Mouse (Mus musculus) intestine, embryonic 16.5 days (tissue): ENCODE results near the gene Nrgn. TPM values are rescaled to one million over a fixed set of nuclear protein-coding genes. Genes with fewer than 3 reads are reported as not detected.

Source experiments
- ATAC-seq: fragments of 200-750 bp; cut with Nextera tagmentation; 2 replicates; pipeline ENCODE4 v1.8.0; 2017; ENCODE audit warnings: moderate TSS enrichment, moderate library complexity
- H3K27ac ChIP-seq: fragments of 300-500 bp; sonication (generic); 2 replicates; pipeline ENCODE4 v1.5.1; 2014; ENCODE audit warnings: mild to moderate bottlenecking, low read length
- H3K27me3 ChIP-seq: fragments of 300-500 bp; sonication (generic); replicated peaks from 2 replicates; pipeline ENCODE4 v1.6.1; 2014; ENCODE audit warnings: low read length, control low read depth, mixed read lengths; ENCODE audit not compliant: control insufficient read depth, insufficient read depth
- H3K36me3 ChIP-seq: fragments of 300-500 bp; sonication (generic); 2 replicates; pipeline ENCODE4 v1.6.1; 2014; ENCODE audit warnings: low read length, control low read depth; ENCODE audit not compliant: control insufficient read depth, insufficient read depth
- H3K4me1 ChIP-seq: fragments of 300-500 bp; sonication (generic); 2 replicates; pipeline ENCODE4 v1.6.1; 2014; ENCODE audit warnings: low read length, control low read depth, mixed read lengths; ENCODE audit not compliant: control insufficient read depth, insufficient read depth
- H3K4me2 ChIP-seq: fragments of 300-500 bp; sonication (generic); 2 replicates; pipeline ENCODE4 v1.6.1; 2014; ENCODE audit warnings: low read depth, low read length, control low read depth
- H3K4me3 ChIP-seq: fragments of 300-500 bp; sonication (generic); 2 replicates; pipeline ENCODE4 v1.5.1; 2014; ENCODE audit warnings: mild to moderate bottlenecking, low read length
- H3K9ac ChIP-seq: fragments of 300-500 bp; sonication (generic); 2 replicates; pipeline ENCODE4 v1.6.1; 2014; ENCODE audit warnings: low read depth, low read length
- H3K9me3 ChIP-seq: fragments of 300-500 bp; sonication (generic); 2 replicates; pipeline ENCODE4 v1.6.1; 2016; ENCODE audit warnings: low read length, control low read depth; ENCODE audit not compliant: control insufficient read depth
- WGBS: fragments of 180-500 bp; shearing (Covaris S2); extraction: QIAGEN DNeasy Blood & Tissue Kit; methylation state at CpG from one replicate; pipeline ENCODE4 v1.1.7; 2014; 5-methylcytosine and 5-hydroxymethylcytosine counted together
- polyA plus RNA-seq: library from polyadenylated mRNA; unstranded; fragments of >200 nt; fragmentation: Nextera tagmentation; extraction: Ambion mirVana; gene quantifications from 2 replicates; pipeline ENCODE4 v1.2.1, GENCODE M21; 2015

Gene Nrgn
- polyA plus RNA-seq, 1 experiment from 2014 or later: 2.2 TPM

- ATAC-seq: no peak
- Histone ChIP-seq H3K36me3 (0 out of 2 replicates have a peak, but pooled peaks cover 2% of the 10 kb centered on the region), H3K9ac (no peak overlapping the region), H3K4me2 (no peak overlapping the region), H3K9me3 (no peaks in the 10 kb centered on the region), H3K4me1 (no peaks in the 10 kb centered on the region), H3K4me3 (no peak overlapping the region), H3K27ac (no peak overlapping the region), H3K27me3 (no peaks in the 10 kb centered on the region)
- 90% methylated on average over 8 of the region's 8 CpGs for WGBS
Observed at GRCm38 (mm10) chr9:37518991-37519390, 33.7 kb downstream of the Nrgn start.

- WGBS: 78% methylated on average over 1 of the region's 1 CpGs
Observed at GRCm38 (mm10) chr9:37517467-37517866, 35.2 kb downstream of the Nrgn start.

GRCm38 (mm10) chr9:37514456-37514855 lies 38.2 kb downstream of the Nrgn start:
- Histone ChIP-seq H3K4me2 (no peak overlapping the region), H3K9me3 (no peaks in the 10 kb centered on the region), H3K4me1 (no peaks in the 10 kb centered on the region), H3K9ac (no peak overlapping the region), H3K4me3 (no peak overlapping the region), H3K27me3 (no peaks in the 10 kb centered on the region), H3K36me3 (no peaks in the 10 kb centered on the region), H3K27ac (no peak overlapping the region)
- ATAC-seq: no peak
- 67% methylated on average over 3 of the region's 3 CpGs for WGBS

More at GRCm38 (mm10) chr9:37517467-37517866, 35.2 kb downstream of the Nrgn start:
- Histone ChIP-seq H3K4me1 (no peaks in the 10 kb centered on the region), H3K27me3 (no peaks in the 10 kb centered on the region), H3K4me3 (no peak overlapping the region), H3K9ac (no peak overlapping the region), H3K9me3 (no peaks in the 10 kb centered on the region), H3K36me3 (no peaks in the 10 kb centered on the region), H3K4me2 (no peak overlapping the region), H3K27ac (no peak overlapping the region)
- ATAC-seq: 0 out of 2 replicates have a peak, but pooled peaks have one; percentile 44

GRCm38 (mm10) chr9:37512097-37512496 lies 40.6 kb downstream of the Nrgn start:
- H3K9ac ChIP-seq: no peak overlapping the region
- H3K4me1 ChIP-seq: no peaks in the 10 kb centered on the region
- no peaks in the 10 kb centered on the region for H3K36me3 ChIP-seq
- no peak overlapping the region for H3K27ac ChIP-seq
- 95% methylated on average over 2 of the region's 2 CpGs for whole genome bisulfite sequencing
- no peaks in the 10 kb centered on the region for H3K27me3 ChIP-seq
- no peak for ATAC-seq
- no peaks in the 10 kb centered on the region for H3K9me3 ChIP-seq
- no peak overlapping the region for H3K4me3 ChIP-seq
- no peak overlapping the region for H3K4me2 ChIP-seq

GRCm38 (mm10) chr9:37506023-37506422 lies 46.7 kb downstream of the Nrgn start:
- 76% methylated on average over 1 of the region's 1 CpGs for WGBS
- H3K36me3 ChIP-seq: no peaks in the 10 kb centered on the region

GRCm38 (mm10) chr9:37504348-37504747 lies 48.4 kb downstream of the Nrgn start:
- no peak overlapping the region for H3K9ac ChIP-seq
- H3K4me2 ChIP-seq: no peak overlapping the region
- no peaks in the 10 kb centered on the region for H3K4me1 ChIP-seq
- H3K27me3 ChIP-seq: no peaks in the 10 kb centered on the region
- no peak overlapping the region for H3K4me3 ChIP-seq
- no peak overlapping the region for H3K27ac ChIP-seq
- H3K36me3 ChIP-seq: no peaks in the 10 kb centered on the region; the same call in 1 of the 2 replicates
- ATAC-seq: no peak
- H3K9me3 ChIP-seq: no peaks in the 10 kb centered on the region

More at GRCm38 (mm10) chr9:37506023-37506422, 46.7 kb downstream of the Nrgn start:
- Histone ChIP-seq H3K27me3 (no peaks in the 10 kb centered on the region), H3K27ac (no peak overlapping the region), H3K4me1 (no peaks in the 10 kb centered on the region), H3K9me3 (no peaks in the 10 kb centered on the region), H3K4me3 (no peak overlapping the region), H3K4me2 (no peak overlapping the region), H3K9ac (no peak overlapping the region)
- ATAC-seq: no peak

- Histone ChIP-seq H3K27ac (no peak overlapping the region), H3K4me3 (no peak overlapping the region), H3K4me1 (no peaks in the 10 kb centered on the region), H3K36me3 (no peaks in the 10 kb centered on the region; the same call in 1 of the 2 replicates), H3K27me3 (no peaks in the 10 kb centered on the region), H3K9ac (no peak overlapping the region), H3K4me2 (no peak overlapping the region), H3K9me3 (no peaks in the 10 kb centered on the region)
- no peak for ATAC-seq
- WGBS: 88% methylated on average over 1 of the region's 1 CpGs
Observed at GRCm38 (mm10) chr9:37501170-37501569, 51.5 kb downstream of the Nrgn start.

GRCm38 (mm10) chr9:37500201-37500600 lies 52.5 kb downstream of the Nrgn start:
- no peaks in the 10 kb centered on the region for H3K9me3 ChIP-seq
- no peak overlapping the region for H3K27ac ChIP-seq
- no peaks in the 10 kb centered on the region for H3K27me3 ChIP-seq
- no peak overlapping the region for H3K9ac ChIP-seq
- no peak overlapping the region for H3K4me2 ChIP-seq
- 91% methylated on average over 3 of the region's 3 CpGs for WGBS
- H3K36me3 ChIP-seq: no peaks in the 10 kb centered on the region; the same call in 1 of the 2 replicates
- ATAC-seq: no peak
- no peak overlapping the region for H3K4me3 ChIP-seq
- H3K4me1 ChIP-seq: no peaks in the 10 kb centered on the region

- H3K27ac ChIP-seq: no peak overlapping the region
- ATAC-seq: no peak
- H3K9me3 ChIP-seq: no peaks in the 10 kb centered on the region
- no peak overlapping the region for H3K9ac ChIP-seq
- H3K36me3 ChIP-seq: no peaks in the 10 kb centered on the region; the same call in 1 of the 2 replicates
- H3K27me3 ChIP-seq: no peaks in the 10 kb centered on the region
- no peaks in the 10 kb centered on the region for H3K4me1 ChIP-seq
- no peak overlapping the region for H3K4me3 ChIP-seq
- H3K4me2 ChIP-seq: no peak overlapping the region
Observed at GRCm38 (mm10) chr9:37496325-37496724, 56.4 kb downstream of the Nrgn start.

- ATAC-seq: no peak
- Histone ChIP-seq H3K4me2 (no peak overlapping the region), H3K9me3 (no peaks in the 10 kb centered on the region), H3K9ac (no peak overlapping the region), H3K27me3 (no peaks in the 10 kb centered on the region), H3K36me3 (no peaks in the 10 kb centered on the region; the same call in 1 of the 2 replicates), H3K4me1 (peaks cover 2% of the 10 kb centered on the region; the same call in 1 of the 2 replicates), H3K27ac (no peak overlapping the region), H3K4me3 (no peak overlapping the region)
- WGBS: 61% methylated on average over 3 of the region's 3 CpGs
Observed at GRCm38 (mm10) chr9:37495761-37496160, 56.9 kb downstream of the Nrgn start.
